ENCODE assay signal across 8 mouse cellular contexts in the genomic region with DNA sequence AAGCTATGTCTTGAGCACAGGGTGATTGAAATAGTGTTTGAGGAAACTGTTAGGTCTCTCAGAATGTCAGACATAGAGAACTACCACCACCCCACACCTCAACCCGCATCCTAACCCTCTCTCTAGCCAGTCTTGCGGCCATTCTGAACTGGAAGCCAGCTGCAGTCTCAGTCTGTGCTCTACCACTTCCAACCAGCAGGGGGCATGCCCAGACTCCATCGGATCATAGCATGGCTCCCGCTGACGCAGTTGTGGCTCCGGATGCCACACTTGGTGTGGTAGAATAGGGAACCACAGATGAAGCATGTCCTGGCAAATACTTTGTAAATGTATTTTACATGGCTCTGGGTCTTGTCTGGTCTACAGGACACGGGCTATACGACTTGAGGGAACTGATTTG. TPM values are rescaled to one million over a fixed set of nuclear protein-coding genes. Genes with fewer than 3 reads are reported as not detected.
DNase-seq lines count a peak whose midpoint lies in the region; ATAC-seq and TF ChIP-seq lines count a peak whose summit lies in the region.

No protein-coding gene starts in this region.

- no peak overlapping the region for H3K27ac ChIP-seq in kidney, embryonic 16.5 days (ENCODE audit: low read length)
- H3K27ac ChIP-seq in forebrain, postnatal 0 days (ENCODE audit: low read depth, low read length): no peak overlapping the region
- no peak overlapping the region for H3K27ac ChIP-seq in liver, embryonic 13.5 days

- no peak overlapping the region for H3K4me2 ChIP-seq in kidney, embryonic 16.5 days (replicated peaks; ENCODE audit: low read depth, low read length)
- H3K4me2 ChIP-seq in forebrain, postnatal 0 days (ENCODE audit: low read depth): no peak overlapping the region
- H3K4me2 ChIP-seq in liver, embryonic 13.5 days: peak overlapping the region; percentile 21; the same call in 1 of the 2 replicates

- H3K36me3 ChIP-seq in kidney, embryonic 16.5 days (ENCODE audit: insufficient read depth, low read length): no peaks in the 10 kb centered on the region
- no peaks in the 10 kb centered on the region for H3K36me3 ChIP-seq in G1E (replicated peaks)
- no peaks in the 10 kb centered on the region for H3K36me3 ChIP-seq in forebrain, postnatal 0 days (ENCODE audit: insufficient read depth)
- H3K36me3 ChIP-seq in liver, embryonic 13.5 days: no peaks in the 10 kb centered on the region

- H3K9me3 ChIP-seq in kidney, embryonic 16.5 days (ENCODE audit: low read length): no peaks in the 10 kb centered on the region
- H3K9me3 ChIP-seq in G1E (replicated peaks): peaks cover 8% of the 10 kb centered on the region
- H3K9me3 ChIP-seq in forebrain, postnatal 0 days (ENCODE audit: low read length): no peaks in the 10 kb centered on the region
- no peaks in the 10 kb centered on the region for H3K9me3 ChIP-seq in liver, embryonic 13.5 days (replicated peaks)

- DNase-seq in kidney, adult 11 months: peak; percentile 15
- DNase-seq in G1E (ENCODE audit: low spot score): no peak
- DNase-seq in adrenal gland, postnatal 14 days: peak; percentile 65
- DNase-seq in forebrain, postnatal 0 days: peak; percentile 4
- DNase-seq in liver, embryonic 13.5 days: no peak
- DNase-seq in right cerebral cortex, postnatal 14 days: peak; percentile 11
- DNase-seq in natural killer cell, adult 2 months (ENCODE audit: low spot score in 2 of 2): no peak

- 55% methylated on average over 8 of the region's 8 CpGs for WGBS in kidney, embryonic 16.5 days
- WGBS in forebrain, postnatal 0 days: 50% methylated on average over 8 of the region's 8 CpGs
- 40% methylated on average over 8 of the region's 8 CpGs for WGBS in liver, embryonic 13.5 days (ENCODE audit: insufficient replicate concordance)

- TF ChIP-seq CTCF in G1E (IDR thresholded peaks at IDR 0.05; ENCODE audit: low read depth, low read length): no peak
- TF ChIP-seq CTCF in forebrain, postnatal 0 days (IDR thresholded peaks at IDR 0.05; ENCODE audit: low read depth): peak; percentile 56

- no peaks in the 10 kb centered on the region for H3K27me3 ChIP-seq in kidney, embryonic 16.5 days (ENCODE audit: insufficient read depth, low read length)
- H3K27me3 ChIP-seq in G1E (ENCODE audit: insufficient read depth, low read length): no peaks in the 10 kb centered on the region
- H3K27me3 ChIP-seq in forebrain, postnatal 0 days (ENCODE audit: insufficient read depth, low read length): no peaks in the 10 kb centered on the region
- H3K27me3 ChIP-seq in liver, embryonic 13.5 days: no peaks in the 10 kb centered on the region

- ATAC-seq in kidney, embryonic 16.5 days (ENCODE audit: low FRiP score, low TSS enrichment): no peak
- ATAC-seq in G1E (ENCODE audit: extremely low read depth, insufficient number of reproducible peaks, low FRiP score, poor library complexity, severe bottlenecking): peak; percentile 28; the same call in 1 of the 2 replicates
- ATAC-seq in forebrain, postnatal 0 days: no peak
- no peak for ATAC-seq in liver, embryonic 13.5 days (ENCODE audit: low read depth)

- no peak overlapping the region for H3K9ac ChIP-seq in kidney, embryonic 16.5 days (replicated peaks; ENCODE audit: low read length)
- no peak overlapping the region for H3K9ac ChIP-seq in forebrain, postnatal 0 days
- no peak overlapping the region for H3K9ac ChIP-seq in liver, embryonic 13.5 days

- no peaks in the 10 kb centered on the region for H3K4me1 ChIP-seq in kidney, embryonic 16.5 days (ENCODE audit: insufficient read depth, low read length)
- H3K4me1 ChIP-seq in G1E (ENCODE audit: insufficient read depth, low read depth, low read length): no peaks in the 10 kb centered on the region
- no peaks in the 10 kb centered on the region for H3K4me1 ChIP-seq in forebrain, postnatal 0 days (ENCODE audit: insufficient read depth)
- no peaks in the 10 kb centered on the region for H3K4me1 ChIP-seq in liver, embryonic 13.5 days (replicated peaks)

- H3K4me3 ChIP-seq in kidney, embryonic 16.5 days (ENCODE audit: low read length): no peak overlapping the region
- H3K4me3 ChIP-seq in G1E (ENCODE audit: low read depth, low read length): no peak overlapping the region
- no peak overlapping the region for H3K4me3 ChIP-seq in forebrain, postnatal 0 days (ENCODE audit: low read depth, low read length)
- no peak overlapping the region for H3K4me3 ChIP-seq in liver, embryonic 13.5 days (replicated peaks)

RNA-seq across cellular contexts. Expression of a gene that starts 2.2 kb away (rescaled TPM):
- polyA plus RNA-seq in kidney, embryonic 16.5 days (2015; fragmentation: Nextera tagmentation; extraction: Ambion mirVana): 5.1 and 6.1 TPM in 2 replicates
- total RNA-seq in G1E (2014; fragmentation: Nextera tagmentation) (not detected in 2 replicates), G1E (2017) (not detected in 2 replicates)
- not detected in 2 replicates for polyA plus RNA-seq in G1E (2012)
- total RNA-seq in adrenal gland, postnatal 14 days (2021): 25.8 and 519 TPM in 2 replicates
- total RNA-seq in forebrain, postnatal 0 days (2014; rRNA removed): not detected in 2 replicates
- not detected in 2 replicates for polyA plus RNA-seq in forebrain, postnatal 0 days (2015; fragmentation: Nextera tagmentation; extraction: Ambion mirVana)
- polyA plus RNA-seq in liver, embryonic 13.5 days (2015; fragmentation: Nextera tagmentation; extraction: Ambion mirVana): 122 and 132 TPM in 2 replicates

Comparison
In these comparisons a context has a peak if more than half of its experiments do, and no peak if none do; other contexts are left out.
1. DNase-seq: peak in kidney, adult 11 months (single experiment), adrenal gland, postnatal 14 days (single experiment), forebrain, postnatal 0 days (single experiment) and right cerebral cortex, postnatal 14 days (single experiment); none in G1E (single experiment), liver, embryonic 13.5 days (single experiment) and natural killer cell, adult 2 months (0 of 2).
2. RNA of a gene that starts 2.2 kb away (polyA plus RNA-seq): 122 to 132 TPM in liver, embryonic 13.5 days; 5.1 to 6.1 TPM in kidney, embryonic 16.5 days, not detected in forebrain, postnatal 0 days and not detected in G1E; every median in the first group is over 10 times any median in the second.